27 mouse cellular contexts compared by ENCODE assay signal in the genomic region with DNA sequence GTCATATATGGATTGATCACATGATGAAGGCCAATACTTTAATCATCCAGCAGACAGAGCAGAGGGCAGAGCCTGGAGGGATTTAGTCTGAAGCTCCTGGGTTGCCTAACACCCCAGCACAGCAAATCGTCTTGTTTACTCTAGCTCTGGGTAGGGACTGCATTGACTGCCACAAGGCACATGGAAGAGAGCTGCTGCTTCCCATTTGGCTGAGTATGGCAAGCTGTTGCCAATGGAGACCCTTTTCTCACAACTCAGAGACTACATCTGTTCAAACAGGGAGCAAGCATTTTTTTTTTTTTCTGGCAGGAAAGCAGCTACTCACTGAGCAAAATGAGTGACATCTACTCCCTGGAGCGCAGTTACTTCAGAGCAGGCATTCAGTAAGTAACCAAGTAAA.
A peak's percentile ranks its signal among the peaks of the same experiment; 100 is the strongest.
DNase-seq lines count a peak whose midpoint lies in the region; ATAC-seq lines count a peak whose summit lies in the region.
"Had no signal": no experiment of that assay in that cellular context is flagged by ENCODE, and none has a peak within 500 bp of the region (broad histone marks: within the 10 kb centered on the region; RNA-seq: fewer than 3 reads in every experiment).

No protein-coding gene starts in this region.

- H3K9ac ChIP-seq in forebrain, embryonic 16.5 days (replicated peaks; ENCODE audit: low read depth, low read length), result no peak overlapping the region
- no peak overlapping the region for H3K9ac ChIP-seq in intestine, embryonic 15.5 days
- H3K9ac ChIP-seq: embryonic facial prominence, embryonic 12.5 days; heart, embryonic 15.5 days; hindbrain, embryonic 12.5 days; limb, embryonic 12.5 days; lung, embryonic 15.5 days; midbrain, embryonic 12.5 days; neural tube, embryonic 13.5 days had no signal

- ATAC-seq in forebrain, embryonic 16.5 days, result peak; percentile 96
- no peak for ATAC-seq in intestine, embryonic 15.5 days
- ATAC-seq: intestine, postnatal 0 days had no signal

- peak; percentile 26 for DNase-seq in layer of hippocampus, adult 11-12 months (ENCODE audit: low spot score)
- DNase-seq in layer of hippocampus, postnatal 25 days (ENCODE audit: extremely low spot score in 1 of 2, low spot score in 1 of 2), result no peak
- DNase-seq in layer of hippocampus, adult 8-10 months (ENCODE audit: low spot score in 2 of 2), result peak; percentile 10 to 20
- peak; percentile 15 to 18 for DNase-seq in layer of hippocampus, postnatal 36 days
- DNase-seq in kidney, postnatal 4 days, result no peak
- DNase-seq: adrenal gland, adult 2 months; adrenal gland, postnatal 36 days; B cell, adult 2 months; cerebellum, adult 11 months; cerebellum, adult 9-10 months; cerebellum, postnatal 36 days; gastrocnemius, postnatal 14 days; kidney, adult 9 months; kidney, postnatal 14 days; right cerebral cortex, postnatal 4 days; thymus, postnatal 4 days had no signal

- WGBS in forebrain, embryonic 16.5 days, result 55% methylated on average over 2 of the region's 2 CpGs
- 44% methylated on average over 2 of the region's 2 CpGs for WGBS in intestine, embryonic 15.5 days

- no peaks in the 10 kb centered on the region for H3K36me3 ChIP-seq in forebrain, embryonic 16.5 days (ENCODE audit: control insufficient read depth, insufficient read depth)
- H3K36me3 ChIP-seq in intestine, embryonic 15.5 days, result no peaks in the 10 kb centered on the region
- H3K36me3 ChIP-seq: embryonic facial prominence, embryonic 12.5 days; heart, embryonic 10.5 days; heart, embryonic 15.5 days; hindbrain, embryonic 12.5 days; limb, embryonic 12.5 days; lung, embryonic 15.5 days; midbrain, embryonic 12.5 days; neural tube, embryonic 13.5 days had no signal

- H3K9me3 ChIP-seq in forebrain, embryonic 16.5 days (ENCODE audit: control insufficient read depth, low read length), result no peaks in the 10 kb centered on the region
- no peaks in the 10 kb centered on the region for H3K9me3 ChIP-seq in intestine, embryonic 15.5 days
- H3K9me3 ChIP-seq: embryonic facial prominence, embryonic 12.5 days; heart, embryonic 10.5 days; heart, embryonic 15.5 days; hindbrain, embryonic 12.5 days; limb, embryonic 12.5 days; lung, embryonic 15.5 days; midbrain, embryonic 12.5 days; neural tube, embryonic 13.5 days had no signal

- no peaks in the 10 kb centered on the region for H3K27me3 ChIP-seq in forebrain, embryonic 16.5 days (replicated peaks; ENCODE audit: control insufficient read depth, insufficient read depth, low read length)
- H3K27me3 ChIP-seq in intestine, embryonic 15.5 days (replicated peaks), result no peaks in the 10 kb centered on the region
- H3K27me3 ChIP-seq: embryonic facial prominence, embryonic 12.5 days; heart, embryonic 15.5 days; hindbrain, embryonic 12.5 days; limb, embryonic 12.5 days; lung, embryonic 15.5 days; midbrain, embryonic 12.5 days; neural tube, embryonic 13.5 days had no signal

- no peak overlapping the region for H3K4me3 ChIP-seq in forebrain, embryonic 16.5 days (replicated peaks; ENCODE audit: low read length)
- H3K4me3 ChIP-seq in intestine, embryonic 15.5 days (replicated peaks), result no peak overlapping the region
- H3K4me3 ChIP-seq: embryonic facial prominence, embryonic 12.5 days; heart, embryonic 10.5 days; heart, embryonic 15.5 days; hindbrain, embryonic 12.5 days; limb, embryonic 12.5 days; lung, embryonic 15.5 days; midbrain, embryonic 12.5 days; neural tube, embryonic 13.5 days had no signal

- no peak overlapping the region for H3K4me2 ChIP-seq in forebrain, embryonic 16.5 days (ENCODE audit: low read length)
- H3K4me2 ChIP-seq in intestine, embryonic 15.5 days (replicated peaks), result no peak overlapping the region
- H3K4me2 ChIP-seq: embryonic facial prominence, embryonic 12.5 days; heart, embryonic 15.5 days; hindbrain, embryonic 12.5 days; limb, embryonic 12.5 days; lung, embryonic 15.5 days; midbrain, embryonic 12.5 days; neural tube, embryonic 13.5 days had no signal

- no peak overlapping the region for H3K27ac ChIP-seq in forebrain, embryonic 16.5 days (ENCODE audit: low read length)
- no peak overlapping the region for H3K27ac ChIP-seq in intestine, embryonic 15.5 days
- H3K27ac ChIP-seq: embryonic facial prominence, embryonic 12.5 days; heart, embryonic 10.5 days; heart, embryonic 15.5 days; hindbrain, embryonic 12.5 days; limb, embryonic 12.5 days; lung, embryonic 15.5 days; midbrain, embryonic 12.5 days; neural tube, embryonic 13.5 days had no signal

- 0 out of 2 replicates have a peak, but pooled peaks cover 6% of the 10 kb centered on the region for H3K4me1 ChIP-seq in forebrain, embryonic 16.5 days (replicated peaks; ENCODE audit: control insufficient read depth, insufficient read depth, low read length)
- no peaks in the 10 kb centered on the region for H3K4me1 ChIP-seq in intestine, embryonic 15.5 days (replicated peaks)
- H3K4me1 ChIP-seq: embryonic facial prominence, embryonic 12.5 days; heart, embryonic 10.5 days; heart, embryonic 15.5 days; hindbrain, embryonic 12.5 days; limb, embryonic 12.5 days; lung, embryonic 15.5 days; midbrain, embryonic 12.5 days; neural tube, embryonic 13.5 days had no signal

Comparison
In these comparisons a context has a peak if more than half of its experiments do, and no peak if none do; other contexts are left out.
1. DNase-seq: peak in layer of hippocampus, adult 11-12 months (single experiment), layer of hippocampus, adult 8-10 months (2 of 2) and layer of hippocampus, postnatal 36 days (2 of 2); none in layer of hippocampus, postnatal 25 days (0 of 2) and kidney, postnatal 4 days (0 of 2).